Mouse (Mus musculus) neural tube, postnatal 0 days (tissue): ENCODE results near the gene Abca7. TPM values are rescaled to one million over a fixed set of nuclear protein-coding genes. Genes with fewer than 3 reads are reported as not detected.

Experiments used
- polyA plus RNA-seq: library from polyadenylated mRNA; unstranded; fragments of >200 nt; fragmentation: Nextera tagmentation; extraction: Ambion mirVana; gene quantifications from 2 replicates; pipeline ENCODE4 v1.2.1, GENCODE M21; 2015

Abca7 gene
- polyA plus RNA-seq: 2.6 TPM in 2 replicates

GRCm38 (mm10) chr10:79996272-79997033, at the start of gene Abca7:
TSS of gene Abca7 (plus strand) at chr10:79996494.

GRCm38 (mm10) chr10:79959847-79960601, 36.3 kb upstream of the Abca7 start, which contains the start of gene Wdr18:
TSS of gene Wdr18 (plus strand) at chr10:79960152.

DNA sequence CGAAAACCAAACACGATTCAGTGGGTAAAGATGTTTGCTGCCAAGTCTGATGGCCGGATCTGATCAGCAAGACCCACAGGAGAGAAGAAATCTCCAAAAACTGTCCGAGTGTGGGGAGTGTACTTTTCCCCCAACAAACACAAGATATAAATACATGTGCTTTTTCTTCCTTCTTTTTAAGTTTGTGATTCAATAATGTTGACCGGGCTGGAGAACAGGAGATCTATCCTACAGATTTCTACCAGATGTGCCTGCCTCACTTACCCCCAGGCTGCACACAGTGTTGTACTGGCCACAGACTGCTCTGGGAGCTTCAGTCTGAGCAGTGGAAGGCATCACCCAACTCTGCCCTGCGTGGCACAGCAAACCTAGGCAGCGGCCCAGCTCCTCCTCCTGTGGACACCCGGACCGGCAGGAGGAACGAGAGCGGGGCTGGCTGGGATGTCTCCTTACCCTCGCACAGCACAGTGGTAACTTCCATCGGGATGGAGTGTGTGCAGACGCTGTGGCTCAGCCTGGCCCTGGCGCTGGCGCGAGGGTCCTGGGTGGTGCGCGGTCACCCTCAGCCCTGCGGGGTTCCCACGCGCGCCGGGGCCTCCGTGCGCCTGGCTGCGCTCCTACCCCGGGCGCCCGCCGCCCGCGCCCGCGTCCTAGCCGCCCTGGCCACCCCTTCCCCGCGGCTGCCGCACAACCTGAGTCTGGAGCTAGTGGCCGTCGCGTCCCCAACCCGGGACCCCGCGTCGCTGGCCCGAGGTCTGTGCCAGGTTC, 25.7 kb upstream of the Abca7 start, which contains the start of gene Grin3b:
Grin3b (plus strand) TSS at position 301 of the 768 bp plus-strand sequence.

DNA sequence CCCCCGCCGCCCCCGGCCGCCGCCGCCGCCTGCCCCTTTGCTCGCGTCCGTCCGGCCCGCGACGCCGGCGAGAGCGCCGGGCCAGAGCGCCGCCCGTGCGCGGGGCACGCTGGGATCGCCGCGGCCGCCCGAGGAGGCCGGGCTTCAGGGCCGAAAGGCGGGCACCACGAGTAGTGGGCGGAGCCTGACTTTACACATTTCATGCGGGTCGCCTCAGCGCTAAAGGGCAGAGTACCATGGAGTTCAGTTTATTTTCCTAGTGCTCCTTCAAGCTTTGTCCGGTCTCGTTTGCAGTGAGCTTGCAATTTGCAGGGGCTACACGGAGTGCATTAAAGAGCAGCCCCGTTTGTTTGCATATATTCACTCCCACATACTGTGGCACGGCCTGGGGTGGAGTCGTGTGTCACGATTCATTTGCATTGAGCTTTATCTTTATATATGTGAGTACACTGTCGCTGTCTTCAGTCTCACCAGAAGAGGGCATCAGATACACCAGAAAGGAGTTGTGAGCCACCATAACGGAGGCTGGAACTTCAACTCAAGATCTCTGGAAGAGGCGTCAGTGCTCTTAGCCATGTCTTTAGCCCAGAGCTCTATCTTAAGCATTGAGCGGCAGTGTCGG, 12.0 kb upstream of the Abca7 start, which contains the start of gene Tmem259:
Tmem259 (minus strand) TSS at position 136 of the 622 bp plus-strand sequence.

DNA sequence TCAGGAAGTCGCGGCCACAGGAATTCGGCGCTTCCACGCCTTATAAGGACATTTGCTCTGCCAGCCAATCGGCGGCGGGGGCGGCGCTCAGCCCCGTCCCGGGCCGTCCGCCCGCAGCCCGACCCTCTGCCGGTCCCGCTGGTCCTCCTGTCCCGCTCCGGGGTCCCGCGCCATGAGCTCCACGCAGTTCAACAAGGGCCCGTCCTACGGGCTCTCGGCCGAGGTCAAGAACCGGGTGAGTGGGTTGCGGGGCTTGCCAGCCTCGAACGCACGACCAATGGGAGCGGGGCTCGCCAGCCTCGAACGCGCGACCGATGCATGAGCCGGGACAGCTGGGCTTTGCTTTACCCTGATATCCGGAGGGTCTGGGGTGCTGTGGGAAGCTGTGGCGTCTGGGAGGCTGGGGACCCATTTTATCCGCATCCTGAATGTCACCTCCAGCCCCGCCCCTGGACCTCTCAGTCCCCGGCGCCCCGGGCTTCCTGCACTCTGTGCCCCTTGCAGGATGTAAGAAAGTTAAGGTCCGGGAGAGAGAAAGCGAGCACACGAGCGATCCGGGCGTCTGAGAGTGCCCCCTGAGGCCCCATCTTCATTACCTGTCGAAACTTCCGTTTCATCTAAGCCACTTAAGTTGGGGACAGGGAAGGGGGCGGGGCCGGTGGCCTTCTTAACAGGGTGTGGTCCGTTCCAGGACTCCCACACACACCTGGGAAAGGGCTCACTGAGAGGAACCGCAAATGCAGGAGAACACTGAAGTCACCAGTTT, 7.6 kb upstream of the Abca7 start, which contains the start of gene Cnn2:
Cnn2 (plus strand) TSS at position 79 of the 766 bp plus-strand sequence.

GRCm38 (mm10) chr10:80016511-80016910, 20.2 kb downstream of the Abca7 start, which contains the start of gene Arhgap45:
TSS of gene Arhgap45 (plus strand) at chr10:80016653.

DNA sequence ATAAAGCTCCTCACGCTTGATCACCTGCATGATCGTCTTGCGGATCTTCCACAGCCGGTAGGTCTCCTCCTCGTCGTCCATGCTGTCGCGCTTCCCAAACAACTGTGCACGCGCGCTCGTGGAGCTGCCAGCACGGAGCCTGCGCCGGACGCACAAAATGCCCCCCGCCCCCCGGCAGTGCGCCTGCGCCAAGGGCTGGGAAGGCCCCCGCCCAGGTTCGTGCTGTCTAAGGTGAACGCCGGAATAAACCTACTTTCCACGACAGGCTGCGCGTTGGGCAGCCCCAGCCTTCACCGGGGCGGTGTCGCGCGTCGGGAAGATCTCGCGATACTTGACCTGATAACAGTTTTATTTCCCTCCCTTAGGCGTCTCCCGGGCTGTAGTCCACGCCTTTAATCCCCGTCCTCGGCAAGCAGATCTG, 43.3 kb downstream of the Abca7 start, which contains the start of gene Polr2e:
Polr2e (minus strand) TSS at position 237 of the 421 bp plus-strand sequence.

GRCm38 (mm10) chr10:80047041-80047565, 50.8 kb downstream of the Abca7 start, which contains the start of gene Gpx4:
TSS of gene Gpx4 (plus strand) at chr10:80047166.

Other genes with a start within 250 kb of the Abca7 start
- 33.3 and 33.7 TPM in 2 replicates for gene Polrmt, start 249.9 kb upstream of the Abca7 start, polyA plus RNA-seq
- 4.8 and 5.8 TPM in 2 replicates for gene Fgf22, start 241.4 kb upstream of the Abca7 start, polyA plus RNA-seq
- 115 and 119 TPM in 2 replicates for gene Rnf126, start 229.5 kb upstream of the Abca7 start, polyA plus RNA-seq
- 3.2 and 4.4 TPM in 2 replicates for gene Fstl3, start 219.2 kb upstream of the Abca7 start, polyA plus RNA-seq
- 0.12 TPM in 1 of 2 replicates, not detected in the other for gene Prss57, start 205.5 kb upstream of the Abca7 start, polyA plus RNA-seq
- gene Palm, start 202.9 kb upstream of the Abca7 start, polyA plus RNA-seq: 202 and 243 TPM in 2 replicates
- gene Misp, start 175.5 kb upstream of the Abca7 start, polyA plus RNA-seq: 0.36 and 0.45 TPM in 2 replicates
- 41.0 and 46.2 TPM in 2 replicates for gene Ptbp1, start 142.1 kb upstream of the Abca7 start, polyA plus RNA-seq
- gene Prtn3, start 122.0 kb upstream of the Abca7 start, polyA plus RNA-seq: 10.9 and 11.4 TPM in 2 replicates
- 253 and 298 TPM in 2 replicates for gene Plppr3, start 121.9 kb upstream of the Abca7 start, polyA plus RNA-seq
- not detected in 2 replicates for gene Elane, start 110.2 kb upstream of the Abca7 start, polyA plus RNA-seq
- 0.37 TPM in 1 of 2 replicates, not detected in the other for gene Cfd, start 105.6 kb upstream of the Abca7 start, polyA plus RNA-seq
- 38.0 and 41.7 TPM in 2 replicates for gene Med16, start 87.6 kb upstream of the Abca7 start, polyA plus RNA-seq
- gene Gm26602, start 85.6 kb upstream of the Abca7 start, polyA plus RNA-seq: 32.0 TPM in 1 of 2 replicates, not detected in the other
- 3.6 and 3.7 TPM in 2 replicates for gene Kiss1r, start 79.5 kb upstream of the Abca7 start, polyA plus RNA-seq
- gene R3hdm4, start 75.3 kb upstream of the Abca7 start, polyA plus RNA-seq: 268 and 306 TPM in 2 replicates
- 1.7 and 3.0 TPM in 2 replicates for gene Arid3a, start 69.5 kb upstream of the Abca7 start, polyA plus RNA-seq
- 108 and 110 TPM in 2 replicates for gene Wdr18, start 36.3 kb upstream of the Abca7 start, polyA plus RNA-seq
- 0.24 and 0.35 TPM in 2 replicates for gene Grin3b, start 25.8 kb upstream of the Abca7 start, polyA plus RNA-seq
- gene Tmem259, start 12.2 kb upstream of the Abca7 start, polyA plus RNA-seq: 33.5 and 35.6 TPM in 2 replicates
- 19.9 and 20.5 TPM in 2 replicates for gene Cnn2, start 7.9 kb upstream of the Abca7 start, polyA plus RNA-seq
- 1.9 TPM in 2 replicates for gene Arhgap45, start 20.2 kb downstream of the Abca7 start, polyA plus RNA-seq
- gene Polr2e, start 43.3 kb downstream of the Abca7 start, polyA plus RNA-seq: 138 and 143 TPM in 2 replicates
- 738 and 765 TPM in 2 replicates for gene Gpx4, start 50.7 kb downstream of the Abca7 start, polyA plus RNA-seq
- 8.5 and 9.0 TPM in 2 replicates for gene Sbno2, start 109.1 kb downstream of the Abca7 start, polyA plus RNA-seq
- gene Stk11, start 119.3 kb downstream of the Abca7 start, polyA plus RNA-seq: 14.6 and 18.3 TPM in 2 replicates
- 803 and 819 TPM in 2 replicates for gene Atp5d, start 142.1 kb downstream of the Abca7 start, polyA plus RNA-seq
- gene Cbarp, start 144.3 kb downstream of the Abca7 start, polyA plus RNA-seq: 110 and 138 TPM in 2 replicates
- 16.4 and 21.8 TPM in 2 replicates for gene Midn, start 151.8 kb downstream of the Abca7 start, polyA plus RNA-seq
- gene Cirbp, start 169.5 kb downstream of the Abca7 start, polyA plus RNA-seq: 566 and 579 TPM in 2 replicates
- gene 1600002K03Rik, start 176.4 kb downstream of the Abca7 start, polyA plus RNA-seq: 6.4 and 8.1 TPM in 2 replicates
- gene Efna2, start 183.0 kb downstream of the Abca7 start, polyA plus RNA-seq: 28.7 and 30.4 TPM in 2 replicates
- gene Mum1, start 229.9 kb downstream of the Abca7 start, polyA plus RNA-seq: 37.7 and 42.6 TPM in 2 replicates